Mouse (Mus musculus) CH12.LX (cell line): ENCODE results near the gene H2-Ab1. TPM values are rescaled to one million over a fixed set of nuclear protein-coding genes. Genes with fewer than 3 reads are reported as not detected.

ENCODE experiments used
- DNase-seq: peaks from one replicate; pipeline ENCODE4 v3.0.0-alpha.2; 2013; ENCODE audit errors: extremely low read depth
- H3K27ac ChIP-seq: 2 replicates; pipeline ENCODE4 v1.5.1; 2012; ENCODE audit warnings: low read depth, mild to moderate bottlenecking, control low read depth, moderate library complexity; ENCODE audit not compliant: insufficient read depth
- H3K27me3 ChIP-seq: replicated peaks from 2 replicates; pipeline ENCODE3; 2012; ENCODE audit warnings: inconsistent platforms
- H3K36me3 ChIP-seq, 2 experiments: replicated peaks in 1 of 2; 2 replicates each; pipeline versions ENCODE3 to v1.6.1; 2012; ENCODE audit warnings: inconsistent platforms in 1 of 2, low read length in 1 of 2, mild to moderate bottlenecking in 1 of 2, mixed read lengths in 1 of 2, moderate library complexity in 1 of 2; ENCODE audit not compliant: control insufficient read depth in 1 of 2, insufficient read depth in 1 of 2
- H3K4me1 ChIP-seq, 2 experiments: 2 replicates each; pipeline ENCODE4 v1.6.1; 2012; ENCODE audit warnings: inconsistent platforms in 1 of 2, moderate library complexity in 1 of 2; ENCODE audit not compliant: insufficient read depth in 2 of 2, control insufficient read depth in 1 of 2
- H3K4me2 ChIP-seq: 2 replicates; pipeline ENCODE4 v1.6.1; 2012; ENCODE audit warnings: low read depth, mild to moderate bottlenecking, control low read depth; ENCODE audit not compliant: poor library complexity, insufficient read depth, severe bottlenecking
- H3K4me3 ChIP-seq, 3 experiments: fragments of 150-350 bp in 1 of 3; sonication (generic) in 1 of 3; replicated peaks in 1 of 3; 2 replicates each; pipeline versions ENCODE3 to v1.5.1; 2011 to 2012; ENCODE audit warnings: low read depth in 2 of 3, low read length in 2 of 3, mild to moderate bottlenecking in 2 of 3, moderate library complexity in 2 of 3, control low read depth in 1 of 3, improper control_type of control experiment in 1 of 3, inconsistent platforms in 1 of 3, mixed read lengths in 1 of 3; ENCODE audit not compliant: poor library complexity in 1 of 3
- H3K79me2 ChIP-seq: replicated peaks from 2 replicates; pipeline ENCODE4 v1.6.1; 2012; ENCODE audit warnings: mild to moderate bottlenecking, moderate library complexity; ENCODE audit not compliant: control insufficient read depth, poor library complexity, insufficient read depth, severe bottlenecking; ENCODE audit errors: extremely low read depth
- H3K9ac ChIP-seq: 2 replicates; pipeline ENCODE4 v1.6.1; 2012; ENCODE audit warnings: low read depth, mild to moderate bottlenecking, control low read depth, moderate library complexity; ENCODE audit not compliant: insufficient read depth
- H3K9me3 ChIP-seq: replicated peaks from 2 replicates; pipeline ENCODE3; 2012; ENCODE audit warnings: low read length, inconsistent platforms, mixed read lengths
- BHLHE40 ChIP-seq: IDR thresholded peaks from 2 replicates; pipeline ENCODE4 v1.6.1; 2011; ENCODE audit warnings: mild to moderate bottlenecking, low read depth, low read length, improper control_type of control experiment
- CHD1 ChIP-seq: IDR thresholded peaks from 2 replicates; pipeline ENCODE4 v1.6.1; 2012; ENCODE audit warnings: low read depth, low read length, improper control_type of control experiment, inconsistent platforms
- CHD2 ChIP-seq: IDR thresholded peaks from 2 replicates; pipeline ENCODE4 v1.6.1; 2011; ENCODE audit warnings: low read length, improper control_type of control experiment
- CTCF ChIP-seq, 2 experiments: IDR thresholded peaks in 1 of 2; conservative IDR thresholded peaks in 1 of 2; 2 replicates each; pipeline ENCODE4 v1.5.1; 2011 to 2012; ENCODE audit warnings: low read depth in 2 of 2, low read length in 2 of 2, improper control_type of control experiment in 1 of 2, inconsistent platforms in 1 of 2, mild to moderate bottlenecking in 1 of 2, moderate library complexity in 1 of 2
- E2F4 ChIP-seq: IDR thresholded peaks from 2 replicates; pipeline ENCODE4 v1.6.1; 2011; ENCODE audit warnings: low read depth, low read length, improper control_type of control experiment; ENCODE audit not compliant: insufficient replicate concordance
- ELF1 ChIP-seq: IDR thresholded peaks from 2 replicates; pipeline ENCODE4 v1.6.1; 2014; ENCODE audit warnings: low read depth, mild to moderate bottlenecking, inconsistent platforms, low read length, improper control_type of control experiment
- EP300 ChIP-seq: IDR thresholded peaks from 2 replicates; pipeline ENCODE4 v1.6.1; 2011; ENCODE audit warnings: low read length, improper control_type of control experiment
- ETS1 ChIP-seq: conservative IDR thresholded peaks from 2 replicates; pipeline ENCODE4 v1.6.1; 2012; ENCODE audit warnings: low read depth, mild to moderate bottlenecking, inconsistent platforms, low read length, improper control_type of control experiment, moderate library complexity
- GABPA ChIP-seq: IDR thresholded peaks from 2 replicates; pipeline ENCODE4 v1.6.1; 2012; ENCODE audit warnings: low read depth, low read length, improper control_type of control experiment, inconsistent platforms; ENCODE audit not compliant: insufficient replicate concordance
- HCFC1 ChIP-seq: IDR thresholded peaks from 2 replicates; pipeline ENCODE4 v1.6.1; 2012; ENCODE audit warnings: low read depth, mild to moderate bottlenecking, inconsistent platforms, low read length, improper control_type of control experiment
- IRF4 ChIP-seq: IDR thresholded peaks from 2 replicates; pipeline ENCODE4 v1.6.1; 2014; ENCODE audit warnings: low read depth, mild to moderate bottlenecking, inconsistent platforms, low read length, improper control_type of control experiment
- JUN ChIP-seq: IDR thresholded peaks from 2 replicates; pipeline ENCODE4 v1.6.1; 2011; ENCODE audit warnings: low read depth, mild to moderate bottlenecking, low read length, improper control_type of control experiment, moderate library complexity; ENCODE audit not compliant: insufficient read depth
- JUND ChIP-seq: conservative IDR thresholded peaks from 2 replicates; pipeline ENCODE4 v1.6.1; 2011; ENCODE audit warnings: low read depth, low read length, improper control_type of control experiment
- KAT2A ChIP-seq: IDR thresholded peaks from 2 replicates; pipeline ENCODE4 v1.6.1; 2012; ENCODE audit warnings: low read length, improper control_type of control experiment, inconsistent platforms; ENCODE audit not compliant: insufficient replicate concordance
- MAFK ChIP-seq: IDR thresholded peaks from 2 replicates; pipeline ENCODE4 v1.6.1; 2011; ENCODE audit warnings: low read length, improper control_type of control experiment; ENCODE audit not compliant: insufficient replicate concordance
- MAX ChIP-seq: IDR thresholded peaks from 2 replicates; pipeline ENCODE4 v1.6.1; 2011; ENCODE audit warnings: low read length, improper control_type of control experiment
- MAZ ChIP-seq: IDR thresholded peaks from 2 replicates; pipeline ENCODE4 v1.6.1; 2012; ENCODE audit warnings: low read depth, mild to moderate bottlenecking, inconsistent platforms, low read length, improper control_type of control experiment, moderate library complexity
- MEF2A ChIP-seq: IDR thresholded peaks from 2 replicates; pipeline ENCODE4 v1.6.1; 2014; ENCODE audit warnings: low read depth, mild to moderate bottlenecking, inconsistent platforms, low read length, improper control_type of control experiment, borderline replicate concordance
- MYC ChIP-seq: IDR thresholded peaks from 2 replicates; pipeline ENCODE4 v1.6.1; 2011; ENCODE audit warnings: low read depth, mild to moderate bottlenecking, improper control_type of control experiment, low read length
- NRF1 ChIP-seq: IDR thresholded peaks from 2 replicates; pipeline ENCODE4 v1.6.1; 2014; ENCODE audit warnings: low read depth, mild to moderate bottlenecking, inconsistent platforms, low read length, improper control_type of control experiment, moderate library complexity
- PAX5 ChIP-seq: IDR thresholded peaks from 2 replicates; pipeline ENCODE4 v1.6.1; 2012; ENCODE audit warnings: low read length, inconsistent platforms, mixed read lengths
- POLR2A ChIP-seq: IDR thresholded peaks from 2 replicates; pipeline ENCODE4 v1.6.1; 2011; ENCODE audit warnings: low read depth, mild to moderate bottlenecking, improper control_type of control experiment, low read length
- RAD21 ChIP-seq: IDR thresholded peaks from 2 replicates; pipeline ENCODE4 v1.6.1; 2011; ENCODE audit warnings: low read depth, mild to moderate bottlenecking, low read length, improper control_type of control experiment, moderate library complexity
- RCOR1 ChIP-seq: conservative IDR thresholded peaks from 2 replicates; pipeline ENCODE4 v1.6.1; 2012; ENCODE audit warnings: low read depth, mild to moderate bottlenecking, inconsistent platforms, low read length, improper control_type of control experiment
- SMC3 ChIP-seq: IDR thresholded peaks from 2 replicates; pipeline ENCODE4 v1.6.1; 2011; ENCODE audit warnings: low read depth, low read length, improper control_type of control experiment
- TBP ChIP-seq: conservative IDR thresholded peaks from 2 replicates; pipeline ENCODE4 v1.6.1; 2011; ENCODE audit warnings: low read depth, low read length, improper control_type of control experiment
- UBTF ChIP-seq: IDR thresholded peaks from 2 replicates; pipeline ENCODE4 v1.6.1; 2012; ENCODE audit warnings: low read depth, mild to moderate bottlenecking, inconsistent platforms, low read length, improper control_type of control experiment, moderate library complexity
- USF2 ChIP-seq: conservative IDR thresholded peaks from 2 replicates; pipeline ENCODE4 v1.6.1; 2011; ENCODE audit warnings: low read depth, low read length, improper control_type of control experiment
- ZC3H11A ChIP-seq: IDR thresholded peaks from 2 replicates; pipeline ENCODE4 v1.6.1; 2012; ENCODE audit warnings: low read depth, mild to moderate bottlenecking, inconsistent platforms, low read length, improper control_type of control experiment
- ZKSCAN1 ChIP-seq: IDR thresholded peaks from 2 replicates; pipeline ENCODE4 v1.6.1; 2012; ENCODE audit warnings: low read depth, inconsistent platforms, low read length, improper control_type of control experiment, borderline replicate concordance
- ZMIZ1 ChIP-seq: IDR thresholded peaks from 2 replicates; pipeline ENCODE4 v1.6.1; 2012; ENCODE audit warnings: low read depth, mild to moderate bottlenecking, inconsistent platforms, low read length, improper control_type of control experiment
- dilution Hi-C: fragments of 300-500 bp; cut with MboI; formaldehyde crosslinking; loops from 2 replicates; pipeline ENCODE4 v1.14.3; 2020; ENCODE audit warnings: low sequenced_read_pairs; ENCODE audit not compliant: extremely low pct_unique_long_range_greater_than_20kb, extremely low pct_ligation_motif_present
- in situ Hi-C: fragments of 300-500 bp; cut with MboI; formaldehyde crosslinking; loops from 3 replicates; pipeline ENCODE4 v1.14.3; 2019; ENCODE audit warnings: low sequenced_read_pairs, low pct_ligation_motif_present, low pct_unique_long_range_greater_than_20kb, mixed read lengths
- polyA plus RNA-seq: library from polyadenylated mRNA; unstranded; fragments of >175 nt; gene quantifications from 2 replicates; pipeline ENCODE4 v1.2.1, GENCODE M21; 2012; ENCODE audit warnings: low read depth; ENCODE audit not compliant: insufficient read length
- total RNA-seq, 2 experiments: library from RNA; depleted of rRNA; stranded (reverse); fragments of 300-350 nt in 1 of 2; fragments of >200 nt in 1 of 2; gene quantifications; 2 replicates each; pipeline ENCODE4 v1.2.3; 2012 to 2014

The H2-Ab1 gene
- total and polyA plus RNA-seq, 3 experiments, result 114 to 699 (median 119) TPM

GRCm38 (mm10) chr17:34260551-34260950, 3.1 kb downstream of the H2-Ab1 start:
- no peak for DNase-seq
- peaks cover 0 to 13% of the 10 kb centered on the region in 2 experiments for H3K36me3 ChIP-seq
- TF ChIP-seq MAZ (no peak), CTCF (conservative IDR thresholded peaks at IDR 0.05 in 1 of 2, IDR thresholded peaks at IDR 0.05 in 1 of 2; ENCODE audit: low read depth in 2 of 2, low read length in 2 of 2) (no peak), UBTF (no peak), MYC (no peak), GABPA (no peak), ETS1 (no peak), ELF1 (no peak), NRF1 (no peak), TBP (no peak), MEF2A (no peak), JUND (no peak), MAFK (no peak), SMC3 (no peak), BHLHE40 (no peak), CHD2 (no peak), CHD1 (no peak), E2F4 (no peak), RCOR1 (no peak), PAX5 (no peak)
- no peak overlapping the region for H3K4me3 ChIP-seq
- H3K4me1 ChIP-seq, result peaks cover 10 to 56% of the 10 kb centered on the region in 2 experiments
- dilution Hi-C loops, result no loop called here
- no peak overlapping the region for H3K27ac ChIP-seq
- H3K9me3 ChIP-seq, result peaks cover 3% of the 10 kb centered on the region
- H3K4me2 ChIP-seq, result no peak overlapping the region
- H3K27me3 ChIP-seq, result no peaks in the 10 kb centered on the region
- in situ Hi-C loops, result no loop called here
- H3K9ac ChIP-seq, result no peak overlapping the region
- peaks cover 9% of the 10 kb centered on the region; the same call in 1 of the 2 replicates for H3K79me2 ChIP-seq

GRCm38 (mm10) chr17:34261502-34261901, 4.0 kb downstream of the H2-Ab1 start:
- peak overlapping the region; percentile 53; the same call in 1 of the 2 replicates for H3K4me2 ChIP-seq
- peaks cover 0 to 12% of the 10 kb centered on the region in 2 experiments for H3K36me3 ChIP-seq
- peak overlapping the region; percentile 20; the same call in 1 of the 2 replicates for H3K9ac ChIP-seq
- H3K4me3 ChIP-seq, result peak overlapping the region in 1 of 3 experiments; percentile 11
- peaks cover 10 to 54% of the 10 kb centered on the region in 2 experiments for H3K4me1 ChIP-seq
- DNase-seq, result peak; percentile 98
- dilution Hi-C loops (no loop called here), in situ Hi-C loops (no loop called here)
- peaks cover 1% of the 10 kb centered on the region for H3K9me3 ChIP-seq
- peak overlapping the region; percentile 53 for H3K27ac ChIP-seq
- no peaks in the 10 kb centered on the region for H3K27me3 ChIP-seq
- peaks cover 9% of the 10 kb centered on the region; the same call in 1 of the 2 replicates for H3K79me2 ChIP-seq
- TF ChIP-seq EP300, result no peak
- no peak for TF ChIP-seq MAZ
- TF ChIP-seq RAD21, result no peak
- no peak for TF ChIP-seq CHD1
- TF ChIP-seq MAX, result peak; percentile 63
- TF ChIP-seq E2F4, result no peak
- no peak for TF ChIP-seq RCOR1
- no peak for TF ChIP-seq ZC3H11A
- TF ChIP-seq POLR2A, result peak; percentile 74
- peak; percentile 37; the same call in 1 of the 2 replicates for TF ChIP-seq IRF4
- no peak for TF ChIP-seq ELF1
- TF ChIP-seq HCFC1, result peak; percentile 46
- TF ChIP-seq UBTF, result no peak
- no peak for TF ChIP-seq JUN
- TF ChIP-seq MYC, result peak; percentile 69
- no peak; the same call in 1 of the 2 replicates for TF ChIP-seq ZKSCAN1
- no peak for TF ChIP-seq USF2
- TF ChIP-seq NRF1, result peak; percentile 56
- no peak for TF ChIP-seq CTCF (conservative IDR thresholded peaks at IDR 0.05 in 1 of 2, IDR thresholded peaks at IDR 0.05 in 1 of 2; ENCODE audit: low read depth in 2 of 2, low read length in 2 of 2)
- no peak for TF ChIP-seq GABPA
- peak; percentile 77; the same call in 1 of the 2 replicates for TF ChIP-seq ZMIZ1
- TF ChIP-seq KAT2A, result 0 out of 2 replicates have a peak, but pooled peaks have one; percentile 39
- TF ChIP-seq CHD2, result peak; percentile 99
- TF ChIP-seq TBP, result peak; percentile 90
